Mouse (Mus musculus) kidney, adult 18-20 months (tissue): Measurements from ENCODE around the gene Tmx4.

Source experiments
- DNase-seq: peaks from one replicate; pipeline ENCODE4 v3.0.0; 2021

Tmx4 gene

GRCm38 (mm10) chr2:134552358-134552757 lies 91.6 kb downstream of the Tmx4 start:
- DNase-seq: no peak

GRCm38 (mm10) chr2:134549770-134550169 lies 94.2 kb downstream of the Tmx4 start:
- peak; percentile 49 for DNase-seq

DNA sequence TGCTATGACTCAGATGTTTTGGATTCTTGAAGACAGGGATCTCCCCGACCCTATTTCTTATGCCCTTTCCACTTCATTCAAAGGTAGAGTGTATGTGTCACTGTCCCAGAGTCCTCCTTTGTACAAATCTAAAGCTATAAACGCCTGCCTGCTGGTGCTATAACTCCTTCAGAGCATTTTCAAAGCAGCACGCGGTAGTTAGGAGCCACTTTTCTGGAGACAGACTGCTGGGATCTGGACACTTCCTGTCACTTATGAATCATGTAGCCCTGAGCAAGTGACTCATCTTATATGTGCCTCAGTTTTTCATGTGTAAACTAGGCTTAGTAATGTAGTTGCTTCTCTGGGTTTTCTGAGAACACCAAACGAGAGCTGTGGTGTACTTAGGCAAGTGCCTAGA lies 98.8 kb downstream of the Tmx4 start:
- no peak for DNase-seq

GRCm38 (mm10) chr2:134544321-134545065 lies 99.5 kb downstream of the Tmx4 start:
- DNase-seq: no peak
